Mouse (Mus musculus): ENCODE measurements around the gene Spryd3. TPM values are rescaled to one million over a fixed set of nuclear protein-coding genes. Genes with fewer than 3 reads are reported as not detected.

Spryd3 gene
- polyA plus RNA-seq, 1 experiment from 2014 or later, result 35.4 TPM

DNA sequence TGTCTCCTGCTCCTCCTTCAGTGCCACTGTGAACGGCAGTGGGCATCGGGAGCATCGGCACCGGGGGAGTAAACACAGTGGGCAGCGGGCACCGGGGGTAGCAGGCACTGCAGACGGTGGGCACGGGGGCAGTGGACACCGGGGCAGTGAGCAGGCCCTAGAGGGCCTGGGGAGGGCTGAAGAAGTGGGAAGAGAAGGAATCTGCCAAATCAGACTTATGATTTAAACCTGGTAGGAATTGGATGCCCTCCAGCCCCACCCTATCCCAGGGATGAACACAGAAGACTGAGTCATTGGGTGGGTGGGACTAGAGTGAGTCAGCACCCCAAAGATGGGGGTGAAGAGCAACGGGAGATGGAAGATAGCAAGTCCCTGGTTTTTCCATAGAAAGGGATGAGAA lies 9.3 kb upstream of the Spryd3 start:
- H3K4me1 ChIP-seq, result peaks cover 32% of the 10 kb centered on the region
- peaks cover 23% of the 10 kb centered on the region for H3K27me3 ChIP-seq
- no peaks in the 10 kb centered on the region for H3K9me3 ChIP-seq
- H3K4me2 ChIP-seq, result no peak overlapping the region
- H3K27ac ChIP-seq, result no peak overlapping the region
- H3K36me3 ChIP-seq, result no peaks in the 10 kb centered on the region
- no peak overlapping the region for H3K9ac ChIP-seq
- H3K4me3 ChIP-seq, result no peak overlapping the region
- no peak for ATAC-seq (ENCODE audit: insufficient number of reproducible peaks, low FRiP score, low TSS enrichment, low read depth)
- WGBS, result 82% methylated on average over 10 of the region's 10 CpGs

GRCm38 (mm10) chr15:102144726-102145125 lies 8.7 kb upstream of the Spryd3 start:
- 18% methylated on average over 19 of the region's 19 CpGs for WGBS
- H3K27ac ChIP-seq, result no peak overlapping the region

DNA sequence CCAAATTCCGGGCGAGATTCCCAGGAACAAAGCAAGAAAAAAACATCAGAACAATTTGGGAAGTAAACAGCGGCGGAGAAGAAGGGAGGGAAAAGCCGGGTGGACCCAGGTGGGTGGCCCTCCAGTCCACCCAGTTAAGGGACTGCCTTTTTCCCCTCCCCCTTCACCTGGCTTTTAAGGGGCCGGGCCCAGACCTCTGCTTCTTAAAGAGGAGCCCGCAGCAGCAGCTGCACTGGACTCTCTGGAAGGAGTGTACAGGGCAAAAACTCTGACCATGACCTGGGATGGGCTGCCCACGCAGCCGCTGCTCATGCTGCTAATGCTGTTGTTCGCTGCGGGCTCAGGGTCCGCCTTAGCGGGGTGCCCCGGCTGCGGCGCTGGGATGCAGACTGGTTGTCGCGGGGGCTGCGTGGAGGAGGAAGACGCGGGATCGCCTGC lies 8.3 kb upstream of the Spryd3 start, which contains the start of gene Igfbp6:
TSS of gene Igfbp6 (plus strand) at position 89 of the 438 bp plus-strand sequence.
- Histone ChIP-seq H3K4me1 (peaks cover 29% of the 10 kb centered on the region), H3K27me3 (peaks cover 23% of the 10 kb centered on the region), H3K27ac (peak within 1 kb of the TSS; percentile 14; the same call in 1 of the 2 replicates), H3K4me3 (peak within 1 kb of the TSS; percentile 30), H3K4me2 (peak within 1 kb of the TSS; percentile 43), H3K36me3 (no peaks in the 10 kb centered on the region), H3K9me3 (no peaks in the 10 kb centered on the region), H3K9ac (0 out of 2 replicates have a peak within 1 kb of the TSS, but pooled peaks have one; percentile 2)
- WGBS, result 7% methylated on average over 22 of the region's 22 CpGs
- ATAC-seq (ENCODE audit: insufficient number of reproducible peaks, low FRiP score, low TSS enrichment, low read depth), result peak; percentile 22; the same call in 1 of the 2 replicates

More at GRCm38 (mm10) chr15:102144726-102145125, 8.7 kb upstream of the Spryd3 start:
- no peaks in the 10 kb centered on the region for H3K9me3 ChIP-seq
- no peak for ATAC-seq (ENCODE audit: insufficient number of reproducible peaks, low FRiP score, low TSS enrichment, low read depth)
- 0 out of 2 replicates have a peak overlapping the region, but pooled peaks have one; percentile 2 for H3K9ac ChIP-seq
- peaks cover 23% of the 10 kb centered on the region for H3K27me3 ChIP-seq
- H3K4me3 ChIP-seq, result peak overlapping the region; percentile 30
- H3K4me2 ChIP-seq, result peak overlapping the region; percentile 43
- H3K4me1 ChIP-seq, result peaks cover 29% of the 10 kb centered on the region
- no peaks in the 10 kb centered on the region for H3K36me3 ChIP-seq

DNA sequence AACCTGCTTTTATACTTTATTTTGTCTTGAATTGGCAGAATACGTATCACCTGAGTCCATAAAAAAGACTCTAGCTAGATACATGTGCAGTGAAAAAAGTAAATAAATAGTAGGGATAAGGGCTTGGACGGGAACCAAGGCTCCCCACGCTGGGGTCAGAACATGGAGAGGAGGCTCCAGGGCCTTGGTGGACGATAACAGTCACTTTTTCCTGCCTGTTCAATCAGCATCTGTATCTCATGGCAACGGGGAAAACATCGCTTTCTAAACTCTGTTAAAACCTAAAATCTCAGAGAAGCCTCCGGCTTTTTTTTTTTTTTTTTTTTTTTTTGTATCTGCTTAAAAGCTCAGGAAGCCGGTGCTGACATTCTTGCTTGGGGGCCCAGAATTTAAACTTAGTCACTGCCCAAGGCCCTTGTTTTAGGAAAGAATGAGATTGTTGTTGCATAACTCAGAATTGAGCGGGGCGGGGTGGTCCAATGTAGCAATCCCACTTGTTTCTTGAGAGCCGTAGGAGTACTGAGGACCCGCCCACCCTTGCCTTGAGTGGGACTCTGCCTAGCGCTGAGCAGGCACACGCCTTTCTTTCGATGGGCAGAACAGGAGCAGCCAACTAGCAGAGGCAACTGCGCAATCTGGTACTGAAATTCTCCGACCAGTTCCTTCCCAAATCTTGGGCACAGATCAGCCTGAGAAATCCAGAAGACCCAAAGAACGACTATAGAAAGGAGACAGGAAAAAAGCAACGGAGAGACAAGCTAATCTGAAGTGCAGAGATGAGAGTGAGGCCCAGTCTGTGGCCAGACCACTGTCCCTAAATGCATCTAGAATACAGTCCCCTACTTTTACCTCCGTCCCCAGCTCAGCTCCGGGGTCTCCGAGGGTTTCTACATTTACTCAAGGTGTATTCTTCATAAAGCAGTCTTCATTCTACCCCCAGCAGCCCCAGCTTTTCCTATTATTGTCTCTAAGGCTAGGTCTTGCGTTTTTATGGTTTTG lies 7.2 kb upstream of the Spryd3 start:
- Histone ChIP-seq H3K9me3 (no peaks in the 10 kb centered on the region), H3K4me2 (no peak overlapping the region), H3K27ac (peak overlapping the region; percentile 14; the same call in 1 of the 2 replicates), H3K27me3 (peaks cover 23% of the 10 kb centered on the region), H3K9ac (no peak overlapping the region), H3K4me1 (peaks cover 29% of the 10 kb centered on the region), H3K4me3 (no peak overlapping the region), H3K36me3 (no peaks in the 10 kb centered on the region)
- ATAC-seq (ENCODE audit: insufficient number of reproducible peaks, low FRiP score, low TSS enrichment, low read depth), result no peak
- WGBS, result 45% methylated on average over 23 of the region's 23 CpGs

DNA sequence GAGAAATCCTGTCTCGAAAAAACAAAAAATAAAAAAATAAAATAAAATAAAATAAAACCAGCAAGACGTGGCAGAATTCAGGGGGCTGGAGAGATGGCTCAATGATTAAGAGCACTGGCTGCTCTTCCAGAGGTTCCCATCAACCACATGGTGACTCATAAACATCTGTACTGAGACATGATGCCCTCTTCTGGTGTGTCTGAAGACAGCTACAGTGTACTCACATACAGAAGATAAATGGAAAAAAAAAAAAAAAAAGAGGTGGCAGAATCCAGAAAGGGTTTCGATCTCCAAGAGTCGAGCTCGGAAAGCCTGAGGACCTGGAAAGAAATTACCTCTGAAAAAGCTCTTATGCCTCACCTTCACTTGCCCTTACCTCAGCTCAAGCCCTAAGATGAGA lies 5.1 kb upstream of the Spryd3 start:
- Histone ChIP-seq H3K9ac (no peak overlapping the region), H3K4me2 (no peak overlapping the region), H3K9me3 (no peaks in the 10 kb centered on the region), H3K27ac (no peak overlapping the region), H3K4me1 (peaks cover 24% of the 10 kb centered on the region), H3K36me3 (no peaks in the 10 kb centered on the region), H3K4me3 (no peak overlapping the region), H3K27me3 (peaks cover 22% of the 10 kb centered on the region)
- no peak for ATAC-seq (ENCODE audit: insufficient number of reproducible peaks, low FRiP score, low TSS enrichment, low read depth)
- WGBS, result 86% methylated on average over 5 of the region's 5 CpGs

- H3K9me3 ChIP-seq, result no peaks in the 10 kb centered on the region
Observed at GRCm38 (mm10) chr15:102135522-102136128, 409 bp downstream of the Spryd3 start.

DNA sequence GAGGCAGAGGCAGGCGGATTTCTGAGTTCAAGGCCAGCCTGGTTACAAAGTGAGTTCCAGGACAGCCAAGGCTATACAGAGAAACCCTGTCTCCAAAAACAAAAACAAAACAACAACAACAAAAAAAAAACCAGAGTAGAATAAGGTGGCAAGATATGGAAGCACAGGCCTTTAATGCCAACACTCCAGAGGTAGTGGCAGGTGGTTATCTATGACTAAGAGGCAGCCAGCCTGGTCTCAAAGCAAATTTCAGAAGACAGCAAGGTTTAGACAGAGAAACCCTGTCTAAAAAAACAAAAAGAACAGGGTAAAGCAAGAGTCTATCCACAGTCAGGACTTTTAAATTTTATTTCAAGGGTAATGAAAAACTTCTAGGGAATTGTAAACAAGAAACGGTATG lies 1.3 kb downstream of the Spryd3 start:
- H3K4me2 ChIP-seq, result no peak overlapping the region
- H3K36me3 ChIP-seq, result peaks cover 37% of the 10 kb centered on the region
- no peak overlapping the region for H3K27ac ChIP-seq
- no peak for ATAC-seq (ENCODE audit: insufficient number of reproducible peaks, low FRiP score, low TSS enrichment, low read depth)
- WGBS, result 77% methylated on average over 2 of the region's 2 CpGs
- H3K9me3 ChIP-seq, result no peaks in the 10 kb centered on the region
- H3K27me3 ChIP-seq, result no peaks in the 10 kb centered on the region
- H3K4me1 ChIP-seq, result peaks cover 14% of the 10 kb centered on the region
- H3K9ac ChIP-seq, result no peak overlapping the region
- 0 out of 2 replicates have a peak overlapping the region, but pooled peaks have one; percentile 85 for H3K4me3 ChIP-seq

More at GRCm38 (mm10) chr15:102135522-102136128, 409 bp downstream of the Spryd3 start:
- H3K27ac ChIP-seq, result peak overlapping the region; percentile 80
- no peaks in the 10 kb centered on the region for H3K27me3 ChIP-seq
- H3K4me3 ChIP-seq, result peak overlapping the region; percentile 85
- peak overlapping the region; percentile 72 for H3K9ac ChIP-seq
- H3K4me1 ChIP-seq, result peaks cover 14% of the 10 kb centered on the region
- ATAC-seq (ENCODE audit: insufficient number of reproducible peaks, low FRiP score, low TSS enrichment, low read depth), result 0 out of 2 replicates have a peak, but pooled peaks have one; percentile 2
- peak overlapping the region; percentile 79 for H3K4me2 ChIP-seq
- H3K36me3 ChIP-seq, result peaks cover 28% of the 10 kb centered on the region
- 2% methylated on average over 35 of the region's 35 CpGs for WGBS

- Histone ChIP-seq H3K4me1 (peaks cover 14% of the 10 kb centered on the region), H3K9me3 (no peaks in the 10 kb centered on the region), H3K27me3 (no peaks in the 10 kb centered on the region), H3K27ac (peak overlapping the region; percentile 38; the same call in 1 of the 2 replicates), H3K36me3 (peaks cover 51% of the 10 kb centered on the region), H3K4me3 (no peak overlapping the region), H3K9ac (no peak overlapping the region), H3K4me2 (no peak overlapping the region)
- no peak for ATAC-seq (ENCODE audit: insufficient number of reproducible peaks, low FRiP score, low TSS enrichment, low read depth)
- 79% methylated on average over 9 of the region's 9 CpGs for WGBS
Observed at GRCm38 (mm10) chr15:102133314-102133713, 2.7 kb downstream of the Spryd3 start.

GRCm38 (mm10) chr15:102126303-102126702 lies 9.7 kb downstream of the Spryd3 start:
- Histone ChIP-seq H3K36me3 (peaks cover 81% of the 10 kb centered on the region), H3K9ac (no peak overlapping the region), H3K27ac (no peak overlapping the region; the same call in 1 of the 2 replicates), H3K4me2 (no peak overlapping the region), H3K27me3 (no peaks in the 10 kb centered on the region), H3K4me3 (no peak overlapping the region), H3K4me1 (0 out of 2 replicates have a peak, but pooled peaks cover 4% of the 10 kb centered on the region), H3K9me3 (no peaks in the 10 kb centered on the region)
- ATAC-seq (ENCODE audit: insufficient number of reproducible peaks, low FRiP score, low TSS enrichment, low read depth), result no peak
- WGBS, result 61% methylated on average over 2 of the region's 2 CpGs

DNA sequence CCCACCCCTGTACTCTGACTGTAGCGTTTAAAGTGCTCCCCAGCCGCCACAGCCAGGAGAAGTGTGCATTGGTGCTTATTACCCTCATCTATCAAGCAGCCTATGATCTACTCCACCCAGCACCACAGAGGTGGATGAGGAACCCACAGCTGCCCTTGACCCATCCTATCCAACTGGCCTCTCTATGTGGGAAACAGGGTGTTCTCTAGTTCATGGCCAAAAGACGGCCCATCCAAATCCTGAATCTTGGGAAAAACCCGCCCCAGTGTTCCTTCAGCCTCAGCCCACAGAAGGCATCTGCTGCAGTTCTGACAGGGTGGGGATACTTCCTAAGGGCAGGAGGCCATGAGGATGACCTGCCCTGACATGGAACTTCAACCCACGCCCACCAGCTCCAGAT lies 15.5 kb downstream of the Spryd3 start:
- H3K4me1 ChIP-seq, result peaks cover 36% of the 10 kb centered on the region
- H3K9ac ChIP-seq, result no peak overlapping the region
- H3K4me3 ChIP-seq, result no peak overlapping the region
- ATAC-seq (ENCODE audit: insufficient number of reproducible peaks, low FRiP score, low TSS enrichment, low read depth), result no peak
- H3K27me3 ChIP-seq, result no peaks in the 10 kb centered on the region
- H3K9me3 ChIP-seq, result no peaks in the 10 kb centered on the region
- 78% methylated on average over 5 of the region's 5 CpGs for WGBS
- H3K27ac ChIP-seq, result no peak overlapping the region
- no peak overlapping the region for H3K4me2 ChIP-seq
- peaks cover 83% of the 10 kb centered on the region for H3K36me3 ChIP-seq

- Histone ChIP-seq H3K36me3 (peaks cover 84% of the 10 kb centered on the region), H3K9me3 (no peaks in the 10 kb centered on the region), H3K27ac (no peak overlapping the region), H3K9ac (no peak overlapping the region), H3K4me3 (no peak overlapping the region), H3K4me1 (peaks cover 39% of the 10 kb centered on the region), H3K4me2 (no peak overlapping the region), H3K27me3 (no peaks in the 10 kb centered on the region)
- no peak for ATAC-seq (ENCODE audit: insufficient number of reproducible peaks, low FRiP score, low TSS enrichment, low read depth)
- WGBS, result 61% methylated on average over 2 of the region's 2 CpGs
Observed at GRCm38 (mm10) chr15:102119831-102120170, 16.2 kb downstream of the Spryd3 start.

All from limb, embryonic 15.5 days (tissue).